Mouse (Mus musculus) cerebellum, adult 2 months (tissue): ENCODE results near the gene Bace1. TPM values are rescaled to one million over a fixed set of nuclear protein-coding genes. Genes with fewer than 3 reads are reported as not detected.

ENCODE experiments used
- DNase-seq, 2 experiments: peaks; one replicate each; pipeline ENCODE4 v3.0.0; 2021
- H3K27ac ChIP-seq: fragments of 200-500 bp; 2 replicates; pipeline ENCODE4 v1.5.1; 2012; ENCODE audit warnings: low read length, control low read depth, inconsistent platforms; ENCODE audit not compliant: insufficient read depth
- H3K27me3 ChIP-seq: fragments of 200-500 bp; 2 replicates; pipeline ENCODE4 v1.6.1; 2012; ENCODE audit warnings: inconsistent platforms, mild to moderate bottlenecking, low read length, moderate library complexity; ENCODE audit not compliant: control insufficient read depth, insufficient read depth
- H3K4me1 ChIP-seq: fragments of 200-500 bp; 2 replicates; pipeline ENCODE4 v1.6.1; 2011; ENCODE audit warnings: low read length; ENCODE audit not compliant: control insufficient read depth, insufficient read depth
- H3K4me3 ChIP-seq: fragments of 200-500 bp; replicated peaks from 2 replicates; pipeline ENCODE3; 2011; ENCODE audit warnings: mild to moderate bottlenecking, low read depth, low read length, control low read depth; ENCODE audit not compliant: insufficient read depth
- CTCF ChIP-seq: fragments of 200-500 bp; IDR thresholded peaks from 2 replicates; pipeline ENCODE4 v1.5.1; 2011; ENCODE audit warnings: low read depth, mild to moderate bottlenecking, control low read depth, low read length, moderate library complexity, borderline replicate concordance; ENCODE audit not compliant: insufficient read depth
- POLR2A ChIP-seq: fragments of 200-500 bp; IDR thresholded peaks from 2 replicates; pipeline ENCODE4 v1.6.1; 2011; ENCODE audit warnings: low read length, control low read depth, borderline replicate concordance; ENCODE audit not compliant: insufficient read depth
- WGBS: fragments of 180-500 bp; shearing (Covaris S2); methylation state at CpG from one replicate; pipeline ENCODE4 v1.1.7; 2018; 5-methylcytosine and 5-hydroxymethylcytosine counted together
- polyA plus RNA-seq: library from polyadenylated mRNA; depleted of rRNA; stranded (reverse); fragments of >200 nt; gene quantifications from 2 replicates; pipeline ENCODE4 v1.2.3, GENCODE M21; 2012

Gene Bace1
- polyA plus RNA-seq, 1 experiment = 76.7 TPM

GRCm38 (mm10) chr9:45850528-45851155 is 12.3 kb downstream of the Bace1 start:
- H3K27ac ChIP-seq = peak overlapping the region; percentile 50; the same call in 1 of the 2 replicates
- TF ChIP-seq CTCF = no peak
- no peak for TF ChIP-seq POLR2A
- peaks cover 28% of the 10 kb centered on the region for H3K4me1 ChIP-seq
- DNase-seq = no peak
- no peaks in the 10 kb centered on the region for H3K27me3 ChIP-seq
- H3K4me3 ChIP-seq = no peak overlapping the region
- 59% methylated on average over 8 of the region's 8 CpGs for WGBS

- no peak overlapping the region for H3K4me3 ChIP-seq
- no peak for TF ChIP-seq POLR2A
- TF ChIP-seq CTCF = no peak
- H3K27ac ChIP-seq = no peak overlapping the region
- 68% methylated on average over 5 of the region's 5 CpGs for WGBS
- H3K4me1 ChIP-seq = peaks cover 28% of the 10 kb centered on the region
- no peak for DNase-seq
- H3K27me3 ChIP-seq = no peaks in the 10 kb centered on the region
These were observed 12.9 kb downstream of the Bace1 start for GRCm38 (mm10) chr9:45851330-45851729.

GRCm38 (mm10) chr9:45851776-45852175 is 13.4 kb downstream of the Bace1 start:
- 90% methylated on average over 2 of the region's 2 CpGs for WGBS
- no peak for DNase-seq
- Histone ChIP-seq H3K4me3 (no peak overlapping the region), H3K27ac (no peak overlapping the region), H3K4me1 (peaks cover 25% of the 10 kb centered on the region), H3K27me3 (no peaks in the 10 kb centered on the region)
- TF ChIP-seq POLR2A (no peak), CTCF (no peak)

- Histone ChIP-seq H3K27me3 (no peaks in the 10 kb centered on the region), H3K27ac (peak overlapping the region; percentile 7; the same call in 1 of the 2 replicates), H3K4me1 (peaks cover 17% of the 10 kb centered on the region), H3K4me3 (no peak overlapping the region)
- WGBS = 97% methylated on average over 2 of the region's 2 CpGs
- TF ChIP-seq CTCF (no peak), POLR2A (no peak)
- DNase-seq = no peak
These were observed 15.3 kb downstream of the Bace1 start for GRCm38 (mm10) chr9:45853695-45854094.

DNA sequence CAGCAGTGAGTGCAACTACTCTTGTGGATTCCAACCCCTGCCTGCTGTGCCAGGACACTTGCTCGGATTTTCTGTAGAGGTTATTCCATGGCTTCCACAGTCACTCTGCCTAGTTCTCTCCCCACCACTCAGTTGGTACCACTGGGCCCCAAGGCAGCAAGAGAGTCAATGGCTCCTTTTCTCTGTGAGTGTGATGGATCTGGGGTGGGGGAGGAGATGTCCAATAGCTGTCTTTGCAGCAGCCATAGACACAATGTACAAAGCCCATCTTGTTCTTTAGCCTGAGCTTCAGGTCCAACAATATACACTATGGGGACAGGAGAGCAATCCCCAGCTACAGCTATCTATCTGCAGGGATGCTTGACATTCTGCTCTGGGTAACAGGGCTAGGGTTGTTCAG is 15.8 kb downstream of the Bace1 start:
- TF ChIP-seq CTCF = no peak
- no peak for TF ChIP-seq POLR2A
- DNase-seq = no peak
- Histone ChIP-seq H3K4me3 (no peak overlapping the region), H3K27ac (peak overlapping the region; percentile 13; the same call in 1 of the 2 replicates), H3K27me3 (no peaks in the 10 kb centered on the region), H3K4me1 (peaks cover 15% of the 10 kb centered on the region)
- 50% methylated on average over 1 of the region's 1 CpGs for WGBS

DNA sequence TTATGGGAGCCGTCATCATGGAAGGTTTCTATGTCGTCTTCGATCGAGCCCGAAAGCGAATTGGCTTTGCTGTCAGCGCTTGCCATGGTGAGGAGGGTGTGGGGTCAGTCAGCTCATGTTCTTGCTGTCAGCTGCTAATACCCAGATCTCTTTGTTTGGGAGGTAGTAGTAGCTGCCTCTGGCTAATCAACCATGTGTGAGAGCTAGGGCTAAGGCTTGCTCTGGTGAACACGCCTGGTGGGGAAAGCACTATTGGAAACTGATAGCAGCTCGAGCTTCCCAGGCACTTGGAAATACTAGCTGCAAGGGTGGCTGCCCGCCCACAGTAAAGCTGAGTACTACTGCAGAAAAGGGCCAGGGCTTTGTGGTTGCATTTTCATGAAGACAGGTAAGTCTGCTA is 21.0 kb downstream of the Bace1 start:
- no peak for DNase-seq
- no peaks in the 10 kb centered on the region for H3K27me3 ChIP-seq
- 92% methylated on average over 10 of the region's 10 CpGs for WGBS
- no peak overlapping the region for H3K27ac ChIP-seq
- H3K4me3 ChIP-seq = no peak overlapping the region
- TF ChIP-seq POLR2A = no peak
- TF ChIP-seq CTCF = no peak
- H3K4me1 ChIP-seq = no peaks in the 10 kb centered on the region

DNA sequence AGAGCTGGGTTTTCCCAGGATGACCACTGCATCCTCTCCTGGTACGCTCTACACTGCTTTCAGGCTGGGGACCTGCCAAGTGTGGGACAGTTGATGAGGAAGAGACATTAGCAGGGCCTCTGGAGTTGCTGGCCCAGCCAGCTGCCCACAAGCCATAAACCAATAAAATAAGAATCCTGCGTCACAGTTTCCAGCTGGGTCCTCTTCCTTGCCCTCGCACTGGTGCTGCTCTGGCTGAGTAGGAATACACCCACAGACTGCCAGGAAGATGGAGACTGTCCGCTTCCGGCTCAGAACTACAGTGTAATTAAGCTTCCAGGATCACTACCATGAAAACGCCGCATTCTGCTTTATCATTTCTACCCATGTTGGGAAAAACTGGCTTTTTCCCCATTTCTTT is 23.4 kb downstream of the Bace1 start:
- no peak for DNase-seq
- Histone ChIP-seq H3K4me3 (no peak overlapping the region), H3K4me1 (no peaks in the 10 kb centered on the region), H3K27me3 (no peaks in the 10 kb centered on the region), H3K27ac (no peak overlapping the region)
- TF ChIP-seq CTCF = no peak
- no peak for TF ChIP-seq POLR2A
- 80% methylated on average over 7 of the region's 7 CpGs for WGBS

DNA sequence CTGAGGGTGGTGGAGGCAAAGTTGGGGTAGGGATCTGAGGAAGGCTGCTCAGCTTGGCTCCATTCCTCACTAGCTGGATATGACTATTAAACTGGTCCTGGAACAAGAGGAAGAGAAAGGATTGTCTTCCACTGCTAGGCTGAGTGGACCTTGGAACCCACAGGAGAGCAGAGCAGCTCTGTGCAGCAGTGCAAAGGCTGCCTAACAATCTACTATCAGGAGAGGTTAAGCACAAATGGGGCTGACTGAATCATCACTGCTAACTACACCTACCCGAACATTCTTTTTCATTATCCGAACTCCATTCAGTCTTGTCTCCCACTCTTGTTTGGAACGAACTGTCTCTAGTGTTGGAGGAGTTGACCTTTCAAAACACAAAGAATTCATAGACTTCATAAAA is 30.8 kb downstream of the Bace1 start:
- DNase-seq = no peak
- no peaks in the 10 kb centered on the region for H3K4me1 ChIP-seq
- TF ChIP-seq POLR2A (no peak), CTCF (no peak)
- 96% methylated on average over 3 of the region's 3 CpGs for WGBS
- H3K27ac ChIP-seq = no peak overlapping the region
- H3K27me3 ChIP-seq = no peaks in the 10 kb centered on the region
- no peak overlapping the region for H3K4me3 ChIP-seq
